8 mouse cellular contexts compared by ENCODE assay signal in the genomic region with DNA sequence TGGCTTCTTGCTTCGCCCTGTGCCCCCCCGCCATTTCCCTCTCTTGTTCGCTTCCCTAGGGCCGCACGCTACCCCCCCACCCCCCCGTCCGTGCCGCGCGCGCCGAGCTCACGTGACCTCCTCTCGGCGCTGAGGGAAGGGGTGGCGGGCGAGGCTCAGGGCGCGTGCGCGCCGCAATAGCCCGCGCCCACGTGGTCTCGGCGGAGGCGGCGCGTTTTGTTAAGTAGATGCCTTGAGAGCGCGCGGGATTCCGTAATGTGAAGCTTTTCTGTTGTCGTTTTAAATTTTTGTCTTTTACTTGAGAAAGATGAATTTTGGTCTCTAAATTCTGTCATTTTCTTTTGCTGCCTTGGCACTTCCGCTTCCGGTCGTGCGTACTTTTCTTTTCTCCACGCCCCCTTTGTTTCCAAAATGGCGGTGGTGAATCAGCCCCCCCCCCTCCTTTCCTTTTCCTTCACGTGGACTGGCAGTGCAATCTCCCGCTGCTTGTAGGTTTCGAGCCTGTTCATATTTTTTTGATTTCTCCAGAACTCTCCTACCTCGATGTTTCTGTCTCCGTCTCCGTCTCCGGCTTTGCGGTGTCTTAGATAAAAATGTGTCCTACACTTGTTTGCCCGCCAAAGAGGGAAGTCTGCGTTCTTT. TPM values are rescaled to one million over a fixed set of nuclear protein-coding genes. Genes with fewer than 3 reads are reported as not detected.
A peak's percentile ranks its signal among the peaks of the same experiment; 100 is the strongest.
DNase-seq lines count a peak whose midpoint lies in the region; ATAC-seq and TF ChIP-seq lines count a peak whose summit lies in the region.

No protein-coding gene starts in this region.

- H3K4me2 ChIP-seq in embryonic facial prominence, embryonic 15.5 days (replicated peaks), result peak overlapping the region; percentile 84
- H3K4me2 ChIP-seq in hindbrain, postnatal 0 days (ENCODE audit: low read depth, low read length), result peak overlapping the region; percentile 93
- peak overlapping the region; percentile 98 for H3K4me2 ChIP-seq in liver, postnatal 0 days (ENCODE audit: low read depth, low read length)
- H3K4me2 ChIP-seq in neural tube, embryonic 15.5 days, result peak overlapping the region; percentile 78

- H3K9ac ChIP-seq in embryonic facial prominence, embryonic 15.5 days, result peak overlapping the region; percentile 71
- peak overlapping the region; percentile 79 for H3K9ac ChIP-seq in hindbrain, postnatal 0 days (replicated peaks; ENCODE audit: low read length)
- H3K9ac ChIP-seq in liver, postnatal 0 days (replicated peaks), result peak overlapping the region; percentile 99
- H3K9ac ChIP-seq in neural tube, embryonic 15.5 days (replicated peaks), result peak overlapping the region; percentile 85

- peak; percentile 44; the same call in 1 of the 2 replicates for TF ChIP-seq EP300 in liver, postnatal 0 days (IDR thresholded peaks at IDR 0.05; ENCODE audit: low read depth)

- peak; percentile 61 for ATAC-seq in embryonic facial prominence, embryonic 15.5 days (ENCODE audit: insufficient number of reproducible peaks, low FRiP score, low TSS enrichment, low read depth)
- ATAC-seq in hindbrain, postnatal 0 days, result peak; percentile 58
- peak; percentile 60 for ATAC-seq in liver, postnatal 0 days
- peak; percentile 46 for ATAC-seq in neural tube, embryonic 15.5 days (ENCODE audit: low FRiP score)

- intact Hi-C loops in left cerebral cortex, postnatal 4 days (cut with DNase I), result no loop called here
- intact Hi-C loops in left cerebral cortex, postnatal 10 days (cut with DNase I), result loop anchor here (2.0 kb wide), 1 partner anchor 18 kb away; a partner anchor contains a TSS

- TF ChIP-seq CTCF in hindbrain, postnatal 0 days (IDR thresholded peaks at IDR 0.05; ENCODE audit: low read depth), result no peak
- TF ChIP-seq CTCF in liver, postnatal 0 days (IDR thresholded peaks at IDR 0.05; ENCODE audit: low read depth), result no peak

- peaks cover 14% of the 10 kb centered on the region for H3K36me3 ChIP-seq in embryonic facial prominence, embryonic 15.5 days
- H3K36me3 ChIP-seq in hindbrain, postnatal 0 days (ENCODE audit: insufficient read depth, low read length), result peaks cover 4% of the 10 kb centered on the region; the same call in 1 of the 2 replicates
- peaks cover 16% of the 10 kb centered on the region for H3K36me3 ChIP-seq in liver, postnatal 0 days (replicated peaks; ENCODE audit: insufficient read depth, low read length)
- peaks cover 13% of the 10 kb centered on the region for H3K36me3 ChIP-seq in neural tube, embryonic 15.5 days

- 0% methylated on average over 51 of the region's 51 CpGs for WGBS in embryonic facial prominence, embryonic 15.5 days
- WGBS in hindbrain, postnatal 0 days, result 2% methylated on average over 49 of the region's 51 CpGs
- under 1% methylated on average over 48 of the region's 51 CpGs for WGBS in liver, postnatal 0 days (ENCODE audit: insufficient replicate concordance)
- 0% methylated on average over 48 of the region's 51 CpGs for WGBS in neural tube, embryonic 15.5 days

- H3K27me3 ChIP-seq in embryonic facial prominence, embryonic 15.5 days, result no peaks in the 10 kb centered on the region
- no peaks in the 10 kb centered on the region for H3K27me3 ChIP-seq in hindbrain, postnatal 0 days (ENCODE audit: insufficient read depth, low read length)
- peaks cover 3% of the 10 kb centered on the region for H3K27me3 ChIP-seq in liver, postnatal 0 days (ENCODE audit: insufficient read depth, low read length)
- H3K27me3 ChIP-seq in neural tube, embryonic 15.5 days (replicated peaks), result no peaks in the 10 kb centered on the region

- H3K27ac ChIP-seq in embryonic facial prominence, embryonic 15.5 days (replicated peaks), result peak overlapping the region; percentile 99
- H3K27ac ChIP-seq in hindbrain, postnatal 0 days, result peak overlapping the region; percentile 99
- peak overlapping the region; percentile 100 for H3K27ac ChIP-seq in liver, postnatal 0 days (ENCODE audit: low read depth)
- H3K27ac ChIP-seq in neural tube, embryonic 15.5 days (replicated peaks), result peak overlapping the region; percentile 99

- H3K4me1 ChIP-seq in embryonic facial prominence, embryonic 15.5 days, result peaks cover 54% of the 10 kb centered on the region
- H3K4me1 ChIP-seq in hindbrain, postnatal 0 days (ENCODE audit: insufficient read depth, low read length), result peaks cover 24% of the 10 kb centered on the region
- H3K4me1 ChIP-seq in liver, postnatal 0 days (ENCODE audit: insufficient read depth), result peaks cover 38% of the 10 kb centered on the region
- H3K4me1 ChIP-seq in neural tube, embryonic 15.5 days, result peaks cover 67% of the 10 kb centered on the region

- no peaks in the 10 kb centered on the region for H3K9me3 ChIP-seq in embryonic facial prominence, embryonic 15.5 days (replicated peaks)
- H3K9me3 ChIP-seq in hindbrain, postnatal 0 days (ENCODE audit: low read length), result no peaks in the 10 kb centered on the region
- no peaks in the 10 kb centered on the region for H3K9me3 ChIP-seq in liver, postnatal 0 days (ENCODE audit: low read length)
- no peaks in the 10 kb centered on the region for H3K9me3 ChIP-seq in neural tube, embryonic 15.5 days (replicated peaks)

- peak; percentile 65 for DNase-seq in left cerebral cortex, postnatal 4 days
- DNase-seq in left cerebral cortex, postnatal 10 days (ENCODE audit: extremely low spot score in 1 of 2, low spot score in 2 of 2), result no peak
- DNase-seq in MN1 (ENCODE audit: low spot score), result peak; percentile 83
- DNase-seq in hindbrain, postnatal 0 days (ENCODE audit: low spot score), result peak; percentile 89
- peak; percentile 82 for DNase-seq in liver, postnatal 0 days
- DNase-seq in ovary, postnatal 36 days (ENCODE audit: low spot score), result no peak

- H3K4me3 ChIP-seq in embryonic facial prominence, embryonic 15.5 days (replicated peaks), result peak overlapping the region; percentile 77
- peak overlapping the region; percentile 70 for H3K4me3 ChIP-seq in hindbrain, postnatal 0 days (ENCODE audit: low read length)
- peak overlapping the region; percentile 85 for H3K4me3 ChIP-seq in liver, postnatal 0 days (ENCODE audit: low read depth, low read length)
- peak overlapping the region; percentile 66 for H3K4me3 ChIP-seq in neural tube, embryonic 15.5 days (replicated peaks)

RNA-seq across cellular contexts. Expression of a gene that starts 0.5 kb away (rescaled TPM):
- 100 to 1,000 TPM; 222 to 229 TPM for total RNA-seq in left cerebral cortex, postnatal 4 days (2021)
- 100 to 1,000 TPM; 170 to 172 TPM for total RNA-seq in left cerebral cortex, postnatal 10 days (2021)
- polyA plus RNA-seq in embryonic facial prominence, embryonic 15.5 days (2015; fragmentation: Nextera tagmentation; extraction: Ambion mirVana), result 116 and 124 TPM in 2 replicates
- total RNA-seq in hindbrain, postnatal 0 days (2014; rRNA removed), result 146 and 153 TPM in 2 replicates
- 85.7 and 86.9 TPM in 2 replicates for polyA plus RNA-seq in hindbrain, postnatal 0 days (2015; fragmentation: Nextera tagmentation; extraction: Ambion mirVana)
- polyA plus RNA-seq in liver, postnatal 0 days (2015; fragmentation: Nextera tagmentation; extraction: Ambion mirVana), result 34.7 and 36.8 TPM in 2 replicates
- polyA plus RNA-seq in neural tube, embryonic 15.5 days (2015; fragmentation: Nextera tagmentation; extraction: Ambion mirVana), result 94.2 and 105 TPM in 2 replicates

RNA-seq across cellular contexts. Expression of a gene that starts 11.1 kb away (rescaled TPM):
- total RNA-seq in left cerebral cortex, postnatal 4 days (2021), result 10 to 100 TPM; 65.0 to 65.4 TPM
- 10 to 100 TPM; 68.9 to 71.0 TPM for total RNA-seq in left cerebral cortex, postnatal 10 days (2021)
- 36.8 and 43.1 TPM in 2 replicates for polyA plus RNA-seq in embryonic facial prominence, embryonic 15.5 days (2015; fragmentation: Nextera tagmentation; extraction: Ambion mirVana)
- total RNA-seq in hindbrain, postnatal 0 days (2014; rRNA removed), result 69.6 and 90.7 TPM in 2 replicates
- polyA plus RNA-seq in hindbrain, postnatal 0 days (2015; fragmentation: Nextera tagmentation; extraction: Ambion mirVana), result 117 and 128 TPM in 2 replicates
- 3.2 and 4.4 TPM in 2 replicates for polyA plus RNA-seq in liver, postnatal 0 days (2015; fragmentation: Nextera tagmentation; extraction: Ambion mirVana)
- 90.7 and 101 TPM in 2 replicates for polyA plus RNA-seq in neural tube, embryonic 15.5 days (2015; fragmentation: Nextera tagmentation; extraction: Ambion mirVana)

RNA-seq across cellular contexts. Expression of a gene that starts 17.6 kb away (rescaled TPM):
- total RNA-seq in left cerebral cortex, postnatal 4 days (2021), result 100 to 1,000 TPM; 301 to 316 TPM
- 100 to 1,000 TPM; 387 to 408 TPM for total RNA-seq in left cerebral cortex, postnatal 10 days (2021)
- 66.5 and 70.6 TPM in 2 replicates for polyA plus RNA-seq in embryonic facial prominence, embryonic 15.5 days (2015; fragmentation: Nextera tagmentation; extraction: Ambion mirVana)
- total RNA-seq in hindbrain, postnatal 0 days (2014; rRNA removed), result 433 and 507 TPM in 2 replicates
- polyA plus RNA-seq in hindbrain, postnatal 0 days (2015; fragmentation: Nextera tagmentation; extraction: Ambion mirVana), result 107 and 111 TPM in 2 replicates
- polyA plus RNA-seq in liver, postnatal 0 days (2015; fragmentation: Nextera tagmentation; extraction: Ambion mirVana), result 34.7 and 38.0 TPM in 2 replicates
- polyA plus RNA-seq in neural tube, embryonic 15.5 days (2015; fragmentation: Nextera tagmentation; extraction: Ambion mirVana), result 92.5 and 105 TPM in 2 replicates

RNA-seq across cellular contexts. Expression of a gene that starts 24.2 kb away (rescaled TPM):
- 1 to 10 TPM; 5.2 to 5.6 TPM for total RNA-seq in left cerebral cortex, postnatal 4 days (2021)
- total RNA-seq in left cerebral cortex, postnatal 10 days (2021), result 1 to 10 TPM; 4.1 to 4.8 TPM
- polyA plus RNA-seq in embryonic facial prominence, embryonic 15.5 days (2015; fragmentation: Nextera tagmentation; extraction: Ambion mirVana), result 6.7 and 7.5 TPM in 2 replicates
- 6.0 and 6.8 TPM in 2 replicates for total RNA-seq in hindbrain, postnatal 0 days (2014; rRNA removed)
- polyA plus RNA-seq in hindbrain, postnatal 0 days (2015; fragmentation: Nextera tagmentation; extraction: Ambion mirVana), result 4.5 and 5.6 TPM in 2 replicates
- 1.9 and 2.4 TPM in 2 replicates for polyA plus RNA-seq in liver, postnatal 0 days (2015; fragmentation: Nextera tagmentation; extraction: Ambion mirVana)
- polyA plus RNA-seq in neural tube, embryonic 15.5 days (2015; fragmentation: Nextera tagmentation; extraction: Ambion mirVana), result 7.7 and 9.0 TPM in 2 replicates

RNA-seq across cellular contexts. Expression of a gene that starts 28.6 kb away (rescaled TPM):
- total RNA-seq in left cerebral cortex, postnatal 4 days (2021), result not detected
- not detected for total RNA-seq in left cerebral cortex, postnatal 10 days (2021)
- not detected in 2 replicates for polyA plus RNA-seq in embryonic facial prominence, embryonic 15.5 days (2015; fragmentation: Nextera tagmentation; extraction: Ambion mirVana)
- total RNA-seq in hindbrain, postnatal 0 days (2014; rRNA removed), result not detected in 2 replicates
- polyA plus RNA-seq in hindbrain, postnatal 0 days (2015; fragmentation: Nextera tagmentation; extraction: Ambion mirVana), result not detected in 2 replicates
- not detected in 2 replicates for polyA plus RNA-seq in liver, postnatal 0 days (2015; fragmentation: Nextera tagmentation; extraction: Ambion mirVana)
- not detected in 2 replicates for polyA plus RNA-seq in neural tube, embryonic 15.5 days (2015; fragmentation: Nextera tagmentation; extraction: Ambion mirVana)

Comparison
In these comparisons a context has a peak if more than half of its experiments do, and no peak if none do; other contexts are left out.
1. DNase-seq: peak in left cerebral cortex, postnatal 4 days (single experiment), MN1 (single experiment), hindbrain, postnatal 0 days (single experiment) and liver, postnatal 0 days (single experiment); none in left cerebral cortex, postnatal 10 days (0 of 2) and ovary, postnatal 36 days (single experiment).
2. Peak in every context shown above with its lines, with median percentiles within 50 percentile points of each other: ATAC-seq, H3K27ac ChIP-seq, H3K4me2 ChIP-seq, H3K4me3 ChIP-seq and H3K9ac ChIP-seq.